Mouse (Mus musculus): ENCODE data around the gene Gm9195.

Gm9195 gene

DNA sequence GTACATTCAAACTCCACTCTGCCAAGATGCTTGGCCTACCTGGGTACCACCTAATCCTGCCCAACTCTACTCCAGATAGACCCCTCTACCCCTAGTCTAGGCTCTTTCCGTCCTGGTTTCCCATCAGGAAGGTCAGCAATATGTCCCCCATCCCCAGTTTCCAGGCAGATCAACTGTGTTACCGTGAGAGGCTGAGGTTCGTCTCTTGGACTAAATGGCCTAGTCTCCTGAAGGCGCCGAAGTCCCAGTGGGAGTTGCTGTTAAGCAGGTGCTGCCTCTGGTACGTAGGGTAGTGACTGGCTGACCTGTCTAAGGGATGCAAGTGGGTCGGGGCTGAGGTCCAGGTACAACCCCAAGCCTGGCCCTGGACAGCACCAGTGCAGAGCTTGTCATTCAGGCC, 50.7 kb downstream of the Gm9195 start:
- no peak for DNase-seq

DNA sequence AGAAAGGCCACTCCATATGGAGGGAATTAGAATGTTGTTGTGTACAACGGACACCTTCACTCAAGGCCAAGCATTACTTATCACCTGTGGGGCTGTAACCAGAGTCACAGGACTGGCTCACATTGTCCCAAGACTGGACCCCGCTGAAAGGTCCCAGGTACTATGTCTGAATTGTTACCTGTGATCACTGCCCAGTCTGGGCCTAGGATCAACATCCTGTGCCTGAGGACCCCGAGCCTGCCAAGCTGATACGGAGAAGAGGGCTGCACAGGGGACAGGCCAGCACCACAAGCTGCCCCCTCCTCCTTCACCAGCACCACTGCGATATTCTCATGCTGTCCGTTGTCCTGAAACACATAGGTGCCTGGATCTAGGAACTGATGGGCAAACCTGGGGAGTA, 51.2 kb downstream of the Gm9195 start:
- DNase-seq = no peak

DNA sequence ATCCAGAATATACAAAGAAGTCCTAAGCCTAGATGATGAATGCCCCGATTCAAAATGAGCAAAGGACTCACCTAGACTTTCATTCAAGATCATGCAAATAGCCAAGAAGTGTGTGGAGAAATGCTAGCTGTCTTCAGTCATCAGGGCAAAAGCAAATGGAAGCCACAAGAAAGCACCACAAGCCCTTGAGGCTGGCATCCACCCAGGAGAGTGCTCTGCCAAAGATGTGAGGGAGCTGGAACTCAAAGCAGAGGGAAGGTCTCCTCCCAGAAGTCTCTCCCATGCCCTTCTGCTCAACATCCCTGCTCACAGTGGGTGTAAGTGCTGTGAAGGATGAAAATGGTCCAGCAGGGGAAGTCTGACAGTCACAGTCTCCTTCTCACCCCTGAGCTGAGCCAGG, 52.7 kb downstream of the Gm9195 start:
- DNase-seq = no peak

DNA sequence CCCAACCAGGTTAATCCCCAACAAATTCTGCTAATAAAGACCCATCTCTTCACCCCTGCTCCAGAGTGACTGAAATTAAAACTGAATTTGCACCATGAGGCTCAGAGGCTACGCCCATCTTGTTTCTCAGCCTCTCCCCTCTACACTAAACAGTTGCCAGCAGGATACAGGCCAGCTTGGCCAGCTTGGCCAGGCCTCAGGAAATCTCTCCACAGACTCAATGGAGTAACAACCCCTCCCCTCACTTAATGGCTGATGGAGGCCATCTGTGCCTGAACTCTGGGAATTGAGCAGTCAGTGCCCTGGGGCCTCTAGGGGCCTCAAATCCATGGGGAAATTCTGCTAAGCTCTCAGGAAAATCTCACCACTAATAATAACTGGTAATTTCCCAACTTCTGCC, 101.9 kb downstream of the Gm9195 start:
- no peak for DNase-seq

DNA sequence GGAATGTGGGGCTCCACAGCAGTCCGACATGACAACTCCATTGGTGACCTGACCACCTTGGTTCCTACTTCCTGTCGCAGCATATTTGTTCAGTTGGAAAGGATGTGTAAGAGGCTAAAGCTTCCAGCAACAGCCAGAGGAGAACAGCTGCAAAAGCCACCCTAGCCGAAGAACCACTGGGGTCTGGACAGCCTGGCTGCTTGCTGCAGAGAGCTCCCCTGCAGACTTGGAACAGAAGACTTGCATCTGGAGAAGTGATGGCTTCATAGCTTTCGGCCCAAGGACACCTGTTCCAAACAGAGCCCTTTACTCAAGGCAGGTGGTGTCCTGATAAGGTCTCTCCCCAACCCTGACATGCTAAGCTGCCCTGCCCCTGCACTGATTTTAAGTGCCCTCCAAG, 102.3 kb downstream of the Gm9195 start:
- DNase-seq = no peak

DNA sequence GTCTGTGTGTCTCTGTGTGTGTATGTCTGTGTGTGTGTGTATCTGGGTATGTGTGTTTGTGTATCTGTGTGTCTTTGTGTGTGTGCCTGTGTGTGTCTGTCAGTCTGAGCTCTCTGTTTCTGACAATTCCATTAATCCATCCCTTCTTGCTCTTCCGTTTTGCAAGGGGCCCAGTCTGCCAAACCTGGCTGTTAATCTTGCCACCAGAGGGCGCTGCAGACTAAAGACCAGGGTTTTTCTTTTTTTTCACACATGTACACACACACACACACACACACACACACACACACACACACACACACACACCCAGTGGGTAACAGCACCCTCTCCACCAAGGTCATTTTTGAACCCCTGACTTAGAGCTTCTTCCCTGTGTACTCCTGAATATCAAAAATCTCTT, 114.4 kb downstream of the Gm9195 start:
- peak; percentile 45 for DNase-seq
